9 mouse cellular contexts compared by ENCODE assay signal in genomic region chr1:61298064-61298463, GRCm38 (mm10).
A peak's percentile ranks its signal among the peaks of the same experiment; 100 is the strongest.
DNase-seq lines count a peak whose midpoint lies in the region; ATAC-seq lines count a peak whose summit lies in the region.
"Had no signal": no experiment of that assay in that cellular context is flagged by ENCODE, and none has a peak within 500 bp of the region (broad histone marks: within the 10 kb centered on the region; RNA-seq: fewer than 3 reads in every experiment).

No protein-coding gene starts in this region.

- WGBS in embryonic facial prominence, embryonic 13.5 days, result 12% methylated on average over 3 of the region's 3 CpGs
- 17% methylated on average over 3 of the region's 3 CpGs for whole genome bisulfite sequencing in neural tube, embryonic 12.5 days

- H3K9ac ChIP-seq in embryonic facial prominence, embryonic 13.5 days, result no peak overlapping the region
- no peak overlapping the region for H3K9ac ChIP-seq in neural tube, embryonic 12.5 days

- no peak overlapping the region for H3K4me3 ChIP-seq in embryonic facial prominence, embryonic 13.5 days
- no peak overlapping the region for H3K4me3 ChIP-seq in neural tube, embryonic 12.5 days

- no peak for ATAC-seq in embryonic facial prominence, embryonic 13.5 days (ENCODE audit: insufficient number of reproducible peaks, insufficient read depth, low FRiP score, low TSS enrichment, low read depth)
- no peak for ATAC-seq in neural tube, embryonic 12.5 days (ENCODE audit: low FRiP score, low read depth)

- peak; percentile 73 for DNase-seq in gastrocnemius, adult 18-20 months (ENCODE audit: low spot score)
- DNase-seq in gastrocnemius, postnatal 10 days, result no peak
- DNase-seq in Muller cell, postnatal 12 days (ENCODE audit: inconsistent ontology term), result peak; percentile 69
- peak; percentile 75 for DNase-seq in hindlimb bud, embryonic 11.5 days (ENCODE audit: extremely low spot score, low read depth, low spot score)
- DNase-seq in left cerebral cortex, postnatal 25 days (ENCODE audit: low spot score in 2 of 2), result peak; percentile 58 to 63
- DNase-seq in thymus, postnatal 36 days, result no peak

- no peak overlapping the region for H3K4me2 ChIP-seq in embryonic facial prominence, embryonic 13.5 days
- H3K4me2 ChIP-seq in neural tube, embryonic 12.5 days (replicated peaks), result no peak overlapping the region

- no peaks in the 10 kb centered on the region for H3K9me3 ChIP-seq in embryonic facial prominence, embryonic 13.5 days
- no peaks in the 10 kb centered on the region for H3K9me3 ChIP-seq in neural tube, embryonic 12.5 days

- intact Hi-C loops in left cerebral cortex, postnatal 25 days (cut with DNase I), result loop anchor here (1.0 to 10.0 kb wide), 4 partner anchors 79 to 1667 kb away; partner anchors contain the start of gene Nrp2

- no peaks in the 10 kb centered on the region for H3K36me3 ChIP-seq in embryonic facial prominence, embryonic 13.5 days
- H3K36me3 ChIP-seq in neural tube, embryonic 12.5 days, result no peaks in the 10 kb centered on the region

- H3K4me1 ChIP-seq in embryonic facial prominence, embryonic 13.5 days, result peaks cover 28% of the 10 kb centered on the region
- peaks cover 50% of the 10 kb centered on the region for H3K4me1 ChIP-seq in neural tube, embryonic 12.5 days

- peaks cover 19% of the 10 kb centered on the region for H3K27me3 ChIP-seq in embryonic facial prominence, embryonic 13.5 days
- H3K27me3 ChIP-seq in neural tube, embryonic 12.5 days (replicated peaks), result peaks cover 7% of the 10 kb centered on the region; the same call in 1 of the 2 replicates

- peak overlapping the region; percentile 44 for H3K27ac ChIP-seq in embryonic facial prominence, embryonic 13.5 days
- H3K27ac ChIP-seq in neural tube, embryonic 12.5 days, result 0 out of 2 replicates have a peak overlapping the region, but pooled peaks have one; percentile 20
- H3K27ac ChIP-seq: macrophage had no signal

Comparison
In these comparisons a context has a peak if more than half of its experiments do, and no peak if none do; other contexts are left out.
1. DNase-seq: peak in gastrocnemius, adult 18-20 months (single experiment), Muller cell, postnatal 12 days (single experiment), hindlimb bud, embryonic 11.5 days (single experiment) and left cerebral cortex, postnatal 25 days (2 of 2); none in gastrocnemius, postnatal 10 days (single experiment) and thymus, postnatal 36 days (0 of 2).